Mouse (Mus musculus): Measurements from ENCODE around the gene Igflr1.

The Igflr1 gene

DNA sequence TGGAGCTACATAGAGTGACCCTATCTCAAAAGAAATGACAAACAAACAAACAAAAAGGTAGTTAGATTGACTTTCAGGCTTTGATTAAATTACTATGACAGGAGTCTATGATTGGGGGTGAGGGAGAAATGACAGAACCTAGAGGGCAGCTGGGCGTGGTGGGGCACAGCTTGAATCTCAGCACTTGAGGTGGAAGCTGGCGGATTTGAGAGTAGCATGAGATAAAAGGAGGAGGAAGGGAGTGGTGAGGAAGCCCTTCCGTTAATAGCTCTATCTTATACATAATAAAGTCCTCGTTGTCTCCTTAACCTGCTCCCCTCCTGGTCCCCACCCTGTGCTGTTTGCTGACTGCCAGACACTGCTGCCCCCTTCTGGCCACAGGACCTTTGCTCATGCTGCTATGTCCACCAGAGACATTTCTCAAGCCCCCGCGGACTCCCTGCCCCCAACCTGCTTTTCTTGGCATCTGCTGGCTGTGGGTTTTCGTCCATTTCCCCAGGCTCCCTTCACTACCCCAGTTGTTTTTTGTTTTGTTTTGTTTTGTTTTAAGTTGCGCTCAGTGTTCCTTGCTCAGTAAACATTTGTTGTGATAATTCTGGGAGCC, 42.6 kb downstream of the Igflr1 start:
- in situ Hi-C loops (cut with MboI; ENCODE audit: unreplicated experiment in 2 of 2) = loop anchor here in 1 of 2 experiments (5.0 to 25.0 kb wide), 2 partner anchors 116 to 271 kb away; partner anchors contain the start of gene Prodh2

DNA sequence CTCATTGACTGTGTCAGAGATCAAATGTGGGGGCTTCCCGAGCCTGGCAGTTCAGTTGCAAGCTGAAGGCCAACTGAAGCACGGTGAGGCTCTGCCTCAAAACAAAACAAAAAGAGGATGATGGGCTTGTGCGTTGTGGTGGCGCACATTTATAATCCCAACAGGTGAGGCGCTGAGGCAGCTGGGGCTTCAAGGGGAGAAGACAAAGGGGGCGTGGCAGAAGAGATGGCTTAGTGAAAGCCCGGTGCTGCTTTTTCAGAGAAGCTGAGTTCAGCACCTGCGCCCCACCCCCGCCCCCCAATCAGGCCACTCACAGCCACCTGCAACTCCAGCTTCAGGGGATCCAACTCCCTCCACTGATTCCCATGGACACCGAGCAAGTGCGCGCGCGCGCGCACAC, 43.2 kb downstream of the Igflr1 start:
- in situ Hi-C loops (cut with MboI; ENCODE audit: unreplicated experiment in 2 of 2) = loop anchor here in 1 of 2 experiments (5.0 to 25.0 kb wide), 2 partner anchors 116 to 271 kb away; partner anchors contain the start of gene Prodh2

DNA sequence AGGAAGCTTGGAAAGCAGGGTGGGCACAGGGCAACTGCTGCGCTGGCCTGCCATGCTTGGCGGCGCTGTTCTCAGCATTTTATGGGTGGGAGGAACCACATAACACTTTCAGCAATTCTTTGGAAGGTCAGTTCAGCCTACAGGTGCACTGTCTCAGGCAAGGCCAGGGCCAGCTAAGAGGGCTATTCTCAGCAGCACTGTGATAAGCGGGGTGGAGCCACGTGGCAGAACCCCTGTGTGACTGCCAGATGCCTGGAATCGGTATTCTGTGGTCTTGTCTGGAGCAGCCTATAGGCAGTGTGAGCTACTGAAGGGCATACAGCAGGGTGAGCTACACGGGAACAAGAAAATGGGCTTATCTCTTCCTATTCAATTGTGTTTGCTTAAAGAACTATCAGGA, 44.8 kb downstream of the Igflr1 start:
- in situ Hi-C loops (cut with MboI; ENCODE audit: unreplicated experiment in 2 of 2) = loop anchor here (10.0 to 25.0 kb wide), 2 partner anchors 265 to 273 kb away; no protein-coding TSS in a partner anchor

DNA sequence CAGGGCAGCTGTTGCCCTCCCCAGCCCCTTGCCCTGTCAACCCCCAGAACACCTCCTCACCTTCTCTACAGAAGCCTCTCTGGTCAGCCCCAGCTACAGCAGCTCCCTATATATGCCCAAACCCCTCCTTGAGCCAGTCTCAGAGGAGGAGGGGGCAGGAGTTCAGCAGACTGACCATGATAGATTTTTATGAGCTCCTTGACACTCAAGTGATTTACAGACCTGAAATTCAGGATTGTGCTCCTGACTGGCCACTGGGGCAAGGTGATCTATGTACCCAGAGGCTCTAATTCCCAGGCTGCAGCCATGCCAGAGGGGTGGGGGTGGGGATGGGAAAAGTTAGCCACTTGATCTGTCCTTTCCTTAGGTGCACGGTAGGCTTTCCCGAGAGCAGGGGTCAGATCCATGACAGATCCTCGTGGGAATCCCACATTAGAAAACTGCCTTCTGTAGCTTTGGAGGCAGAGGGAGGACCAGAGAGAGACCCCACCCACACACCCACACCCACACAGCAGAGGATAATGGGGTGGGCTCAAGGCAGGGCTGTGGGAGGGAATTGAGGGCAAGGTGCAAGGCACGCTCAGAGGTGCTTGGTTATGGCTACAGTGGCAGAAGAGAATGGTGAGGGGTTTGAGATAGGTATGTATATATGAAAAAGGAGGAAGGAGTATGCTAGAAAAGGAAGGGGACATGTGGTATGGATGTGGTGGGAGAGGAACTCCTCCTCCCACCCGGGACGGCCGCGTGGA, 47.6 kb downstream of the Igflr1 start, which contains the start of gene Upk1a:
Gene Upk1a (minus strand): TSS at position 194 of the 749 bp plus-strand sequence.
- in situ Hi-C loops (cut with MboI; ENCODE audit: unreplicated experiment in 2 of 2) = loop anchor here (10.0 to 25.0 kb wide), 2 partner anchors 268 to 276 kb away; no protein-coding TSS in a partner anchor

DNA sequence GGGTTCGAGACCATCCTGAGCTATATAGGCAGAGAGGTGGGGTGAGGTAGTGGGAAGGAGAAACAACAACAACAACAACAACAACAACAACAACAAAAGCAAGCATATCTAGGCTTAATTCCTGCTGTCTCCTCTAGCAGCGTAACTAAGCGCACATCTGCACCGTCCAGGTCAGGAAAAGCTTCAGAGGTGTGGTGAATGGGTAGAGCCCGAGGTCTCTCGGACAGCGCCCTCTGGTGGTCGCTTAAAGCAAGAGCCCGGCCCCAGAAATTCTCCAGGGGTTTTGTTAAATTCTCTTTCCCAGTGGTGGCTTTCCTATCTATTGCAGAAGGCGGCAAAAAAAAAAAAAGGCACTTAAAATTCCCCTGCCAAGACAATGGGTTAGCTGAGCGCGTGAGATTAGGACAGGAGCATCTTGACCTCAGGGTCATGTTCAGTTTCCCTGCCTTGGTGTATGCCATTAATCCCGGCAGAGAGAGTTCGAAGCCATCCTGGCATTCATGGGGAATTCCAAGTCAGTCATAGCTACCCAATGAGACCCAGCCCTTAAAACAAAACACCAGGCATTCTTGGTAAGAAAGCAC, 48.4 kb downstream of the Igflr1 start:
- in situ Hi-C loops (cut with MboI; ENCODE audit: unreplicated experiment in 2 of 2) = loop anchor here (10.0 to 25.0 kb wide), 2 partner anchors 269 to 276 kb away; no protein-coding TSS in a partner anchor

DNA sequence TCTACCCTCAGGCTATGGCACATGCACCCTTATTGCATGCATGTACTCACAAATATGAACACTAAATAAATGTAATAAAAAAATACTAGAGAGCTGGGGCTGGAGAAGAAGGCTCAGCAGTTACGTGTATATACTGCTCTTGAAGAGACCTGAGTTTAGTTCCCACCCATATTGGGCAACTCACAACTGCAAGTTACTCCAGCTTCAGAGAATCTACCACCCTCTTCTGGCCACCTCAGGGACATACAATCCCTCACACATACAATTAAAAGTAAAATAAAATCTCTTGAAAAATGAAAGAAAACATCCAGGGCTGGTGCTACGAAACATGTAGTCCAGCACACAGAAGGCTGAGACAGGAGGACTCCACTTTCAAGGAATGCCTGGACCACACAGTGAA, 49.2 kb downstream of the Igflr1 start:
- in situ Hi-C loops (cut with MboI; ENCODE audit: unreplicated experiment in 2 of 2) = loop anchor here (10.0 to 25.0 kb wide), 2 partner anchors 270 to 277 kb away; no protein-coding TSS in a partner anchor

DNA sequence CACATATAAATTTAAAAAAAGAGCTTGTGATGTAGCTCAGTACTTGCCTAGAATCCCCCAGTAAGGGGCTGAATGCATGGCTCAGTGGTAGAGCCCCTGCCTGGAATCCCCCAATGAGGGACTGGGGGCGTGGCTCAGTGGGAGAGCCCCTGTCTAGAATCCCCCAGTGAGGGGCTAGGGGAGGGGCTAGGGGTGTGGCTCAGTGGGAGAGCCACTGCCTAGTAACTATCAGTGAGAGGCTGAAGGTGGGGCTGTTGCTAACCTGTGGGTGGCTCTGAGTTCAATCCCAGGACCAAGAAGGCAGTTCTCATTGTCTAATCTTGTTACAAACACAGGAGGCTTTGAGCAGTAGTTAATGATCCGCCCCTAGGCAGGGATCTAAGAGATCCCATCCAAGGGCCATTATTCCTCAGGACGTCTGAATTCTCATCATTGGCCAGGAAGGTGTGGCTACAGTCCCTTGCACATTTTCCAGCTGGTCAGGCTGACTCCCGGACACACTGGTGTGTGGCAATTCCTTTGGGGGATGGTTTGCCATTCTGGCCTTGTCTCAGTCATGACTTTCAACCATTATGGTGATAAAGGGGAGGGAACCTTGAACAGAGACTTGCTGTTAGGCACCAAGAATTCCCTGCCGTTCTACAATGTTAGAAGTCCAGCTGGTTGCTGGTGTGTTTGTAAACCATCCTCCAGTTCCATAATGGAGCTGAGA, 50.0 kb downstream of the Igflr1 start:
- in situ Hi-C loops (cut with MboI; ENCODE audit: unreplicated experiment in 2 of 2) = loop anchor here (5.0 to 25.0 kb wide), 3 partner anchors 123 to 278 kb away; partner anchors contain the start of gene Prodh2 (in 1 of the 2)
